Mouse (Mus musculus): ENCODE data around the gene Pole4.

DNA sequence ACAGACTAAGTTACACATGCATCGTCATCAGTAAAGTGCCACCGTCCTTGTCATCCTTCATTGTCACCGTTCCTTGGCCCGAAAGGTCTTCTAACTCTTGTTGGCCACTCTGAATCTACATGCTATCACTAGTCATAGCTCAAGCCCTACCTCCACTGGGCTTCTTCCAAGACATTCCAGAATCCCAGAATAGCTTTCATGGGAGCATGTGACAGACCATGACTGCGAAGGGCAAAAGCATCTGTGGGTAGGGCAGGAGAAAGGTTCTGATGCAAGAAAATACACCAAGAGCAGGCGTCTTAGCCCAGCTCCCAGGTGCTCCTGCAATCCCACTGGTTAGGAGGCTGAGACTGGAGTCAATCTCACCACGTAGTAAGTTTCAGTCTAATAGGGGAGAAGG, 46.6 kb upstream of the Pole4 start:
- no peak for TF ChIP-seq CHD2 (IDR thresholded peaks at IDR 0.05; ENCODE audit: low read depth, low read length)
- no peak for TF ChIP-seq HCFC1 (IDR thresholded peaks at IDR 0.05; ENCODE audit: borderline replicate concordance, insufficient read depth, low read length)
- no peak for TF ChIP-seq ZNF384 (IDR thresholded peaks at IDR 0.05; ENCODE audit: low read depth, low read length)
